Mouse (Mus musculus) adipocyte (in vitro differentiated cells): ENCODE results near the gene Cblc.

Source experiments
- DNase-seq: peaks from one replicate; pipeline ENCODE4 v3.0.0-alpha.2; 2016; ENCODE audit warnings: low spot score

The Cblc gene

GRCm38 (mm10) chr7:19782645-19783044 lies 14.0 kb downstream of the Cblc start:
- DNase-seq: no peak

GRCm38 (mm10) chr7:19781741-19782140 lies 14.9 kb downstream of the Cblc start:
- no peak for DNase-seq

- no peak for DNase-seq
Observed at GRCm38 (mm10) chr7:19779903-19780302, 16.7 kb downstream of the Cblc start.

GRCm38 (mm10) chr7:19778645-19779044 lies 18.0 kb downstream of the Cblc start:
- DNase-seq: no peak

GRCm38 (mm10) chr7:19777049-19777723 lies 19.4 kb downstream of the Cblc start:
- no peak for DNase-seq

- DNase-seq: no peak
Observed at GRCm38 (mm10) chr7:19771682-19772081, 24.9 kb downstream of the Cblc start.

- no peak for DNase-seq
Observed at GRCm38 (mm10) chr7:19770984-19771391, 25.6 kb downstream of the Cblc start, which contains the start of gene Bcam. Gene Bcam (minus strand): TSS chr7:19771016.

- DNase-seq: no peak
Observed at GRCm38 (mm10) chr7:19770375-19770754, 26.2 kb downstream of the Cblc start.

GRCm38 (mm10) chr7:19769434-19770374 lies 26.9 kb downstream of the Cblc start:
- no peak for DNase-seq

- DNase-seq: no peak
Observed at GRCm38 (mm10) chr7:19769001-19769400, 27.6 kb downstream of the Cblc start.

GRCm38 (mm10) chr7:19768251-19768650 lies 28.4 kb downstream of the Cblc start:
- DNase-seq: no peak

- no peak for DNase-seq
Observed at GRCm38 (mm10) chr7:19764581-19764980, 32.0 kb downstream of the Cblc start.

GRCm38 (mm10) chr7:19763829-19764477 lies 32.7 kb downstream of the Cblc start:
- DNase-seq: no peak

GRCm38 (mm10) chr7:19762283-19762682 lies 34.3 kb downstream of the Cblc start:
- no peak for DNase-seq

GRCm38 (mm10) chr7:19760021-19760420 lies 36.6 kb downstream of the Cblc start:
- DNase-seq: no peak

- no peak for DNase-seq
Observed at GRCm38 (mm10) chr7:19758623-19759022, 38.0 kb downstream of the Cblc start.

- no peak for DNase-seq
Observed at GRCm38 (mm10) chr7:19755851-19756786, 40.5 kb downstream of the Cblc start.

- DNase-seq: no peak
Observed at GRCm38 (mm10) chr7:19755008-19755407, 41.6 kb downstream of the Cblc start.

GRCm38 (mm10) chr7:19754065-19754464 lies 42.5 kb downstream of the Cblc start:
- no peak for DNase-seq

GRCm38 (mm10) chr7:19753587-19753986 lies 43.0 kb downstream of the Cblc start:
- DNase-seq: no peak

- no peak for DNase-seq
Observed at GRCm38 (mm10) chr7:19752652-19753051, 44.0 kb downstream of the Cblc start.

- DNase-seq: no peak
Observed at GRCm38 (mm10) chr7:19751070-19751383, 45.6 kb downstream of the Cblc start.
